Mouse (Mus musculus) stomach, embryonic 15.5 days (tissue): Measurements from ENCODE around the gene Rundc1. TPM values are rescaled to one million over a fixed set of nuclear protein-coding genes. Genes with fewer than 3 reads are reported as not detected.
"Not testable (repeated sequence)": the region's sequence is repeated elsewhere in the genome, so short reads cannot be mapped to it uniquely, and the experiment has no call there.

ENCODE experiments used
- ATAC-seq: fragments of 200-750 bp; cut with Nextera tagmentation; 2 replicates; pipeline ENCODE4 v1.8.0; 2017; ENCODE audit warnings: low read depth, moderate number of reproducible peaks, moderate TSS enrichment; ENCODE audit not compliant: insufficient read depth, low FRiP score
- H3K27ac ChIP-seq: fragments of 300-500 bp; sonication (generic); 2 replicates; pipeline ENCODE4 v1.5.1; 2015; ENCODE audit warnings: mild to moderate bottlenecking, inconsistent platforms
- H3K27me3 ChIP-seq: fragments of 300-500 bp; sonication (generic); replicated peaks from 2 replicates; pipeline ENCODE4 v1.6.1; 2015; ENCODE audit warnings: inconsistent platforms
- H3K36me3 ChIP-seq: fragments of 300-500 bp; sonication (generic); 2 replicates; pipeline ENCODE4 v1.6.1; 2015; ENCODE audit warnings: inconsistent platforms
- H3K4me1 ChIP-seq: fragments of 300-500 bp; sonication (generic); 2 replicates; pipeline ENCODE4 v1.6.1; 2015; ENCODE audit warnings: inconsistent platforms
- H3K4me2 ChIP-seq: fragments of 300-500 bp; sonication (generic); 2 replicates; pipeline ENCODE4 v1.6.1; 2015; ENCODE audit warnings: mild to moderate bottlenecking, inconsistent platforms
- H3K4me3 ChIP-seq: fragments of 300-500 bp; sonication (generic); replicated peaks from 2 replicates; pipeline ENCODE4 v1.5.1; 2015; ENCODE audit warnings: inconsistent platforms
- H3K9ac ChIP-seq: fragments of 300-500 bp; sonication (generic); 2 replicates; pipeline ENCODE4 v1.6.1; 2015; ENCODE audit warnings: inconsistent platforms
- H3K9me3 ChIP-seq: fragments of 300-500 bp; sonication (generic); 2 replicates; pipeline ENCODE4 v1.6.1; 2016; ENCODE audit warnings: inconsistent platforms
- WGBS: fragments of 180-500 bp; shearing (Covaris S2); methylation state at CpG from one replicate; pipeline ENCODE4 v1.1.7; 2015; 5-methylcytosine and 5-hydroxymethylcytosine counted together
- polyA plus RNA-seq: library from polyadenylated mRNA; unstranded; fragments of >200 nt; fragmentation: Nextera tagmentation; extraction: Ambion mirVana; gene quantifications from 2 replicates; pipeline ENCODE4 v1.2.1, GENCODE M21; 2015

Gene Rundc1
- polyA plus RNA-seq, 1 experiment from 2014 or later, result 20.8 TPM

DNA sequence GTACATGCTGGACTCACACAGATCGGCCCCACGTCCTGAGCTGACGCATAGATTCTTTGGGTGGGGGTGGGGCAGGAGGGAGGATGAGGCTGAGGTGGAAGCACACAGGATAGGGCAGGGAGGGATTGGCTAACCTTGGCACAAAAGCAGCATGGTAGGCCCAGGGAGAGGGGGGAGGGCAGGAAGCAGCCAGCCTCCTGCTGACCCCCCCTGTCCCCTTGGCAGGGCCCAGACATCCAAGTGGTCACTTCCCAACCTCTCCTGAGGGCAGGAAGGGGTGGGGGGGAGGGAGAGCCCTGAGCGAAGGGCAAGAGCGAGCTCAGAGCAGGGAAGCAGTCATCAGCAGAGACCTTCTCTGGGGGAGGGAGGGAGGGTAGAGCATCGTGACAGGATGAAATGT lies 34.8 kb downstream of the Rundc1 start:
- no peak overlapping the region for H3K9ac ChIP-seq
- no peak overlapping the region for H3K4me2 ChIP-seq
- H3K27ac ChIP-seq, result no peak overlapping the region
- H3K36me3 ChIP-seq, result peaks cover 9% of the 10 kb centered on the region
- H3K4me3 ChIP-seq, result no peak overlapping the region
- ATAC-seq, result peak; percentile 14; the same call in 1 of the 2 replicates
- H3K27me3 ChIP-seq, result no peaks in the 10 kb centered on the region
- peaks cover 36% of the 10 kb centered on the region for H3K4me1 ChIP-seq
- no peaks in the 10 kb centered on the region for H3K9me3 ChIP-seq
- 57% methylated on average over 6 of the region's 6 CpGs for WGBS

DNA sequence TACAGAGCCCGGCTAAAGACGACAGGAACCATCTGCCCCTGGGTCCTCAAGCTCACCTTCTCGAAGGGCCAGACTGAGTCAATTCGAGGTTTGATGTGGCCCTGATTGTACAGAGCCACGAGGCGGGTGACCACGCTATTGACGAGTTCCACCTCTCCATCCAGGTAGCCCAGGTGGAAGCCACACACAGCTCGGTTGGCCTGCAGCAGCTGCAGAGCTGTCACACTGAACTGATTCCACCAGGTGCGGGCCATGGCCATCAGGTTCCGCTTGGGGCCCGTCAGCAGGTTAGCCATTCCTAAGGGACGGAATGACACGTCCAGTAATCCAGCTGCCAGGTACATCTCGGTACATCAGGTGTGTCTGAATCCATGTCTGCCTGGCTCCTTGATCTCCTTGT lies 35.4 kb downstream of the Rundc1 start:
- Histone ChIP-seq H3K4me3 (no peak overlapping the region), H3K4me1 (peaks cover 36% of the 10 kb centered on the region), H3K9ac (no peak overlapping the region), H3K27me3 (no peaks in the 10 kb centered on the region), H3K9me3 (no peaks in the 10 kb centered on the region), H3K36me3 (peaks cover 9% of the 10 kb centered on the region), H3K4me2 (no peak overlapping the region), H3K27ac (no peak overlapping the region)
- WGBS, result 83% methylated on average over 15 of the region's 15 CpGs
- ATAC-seq, result no peak

DNA sequence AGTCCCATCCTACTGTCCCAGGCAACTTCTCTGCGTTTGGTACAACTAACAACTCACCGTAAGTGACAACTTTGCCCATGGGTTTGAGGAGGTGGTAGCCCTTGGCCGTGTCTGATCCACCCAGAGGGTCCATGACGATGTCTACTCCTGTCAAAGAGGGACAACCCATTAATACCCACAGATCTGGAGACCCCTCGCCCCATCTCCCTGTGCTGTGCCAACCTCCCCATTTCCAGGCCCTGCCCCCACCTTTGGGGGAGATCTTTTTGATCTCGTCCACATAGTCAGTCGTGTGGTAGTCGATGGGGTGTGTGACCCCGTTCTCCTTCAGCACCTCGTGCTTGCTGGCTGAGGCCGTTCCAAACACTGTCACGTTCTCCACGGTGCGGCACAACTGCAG lies 37.3 kb downstream of the Rundc1 start:
- WGBS, result 83% methylated on average over 14 of the region's 14 CpGs
- Histone ChIP-seq H3K9ac (no peak overlapping the region), H3K4me3 (no peak overlapping the region), H3K4me2 (no peak overlapping the region), H3K27me3 (no peaks in the 10 kb centered on the region), H3K36me3 (peaks cover 9% of the 10 kb centered on the region), H3K9me3 (no peaks in the 10 kb centered on the region), H3K4me1 (peaks cover 43% of the 10 kb centered on the region), H3K27ac (no peak overlapping the region)
- ATAC-seq, result no peak

DNA sequence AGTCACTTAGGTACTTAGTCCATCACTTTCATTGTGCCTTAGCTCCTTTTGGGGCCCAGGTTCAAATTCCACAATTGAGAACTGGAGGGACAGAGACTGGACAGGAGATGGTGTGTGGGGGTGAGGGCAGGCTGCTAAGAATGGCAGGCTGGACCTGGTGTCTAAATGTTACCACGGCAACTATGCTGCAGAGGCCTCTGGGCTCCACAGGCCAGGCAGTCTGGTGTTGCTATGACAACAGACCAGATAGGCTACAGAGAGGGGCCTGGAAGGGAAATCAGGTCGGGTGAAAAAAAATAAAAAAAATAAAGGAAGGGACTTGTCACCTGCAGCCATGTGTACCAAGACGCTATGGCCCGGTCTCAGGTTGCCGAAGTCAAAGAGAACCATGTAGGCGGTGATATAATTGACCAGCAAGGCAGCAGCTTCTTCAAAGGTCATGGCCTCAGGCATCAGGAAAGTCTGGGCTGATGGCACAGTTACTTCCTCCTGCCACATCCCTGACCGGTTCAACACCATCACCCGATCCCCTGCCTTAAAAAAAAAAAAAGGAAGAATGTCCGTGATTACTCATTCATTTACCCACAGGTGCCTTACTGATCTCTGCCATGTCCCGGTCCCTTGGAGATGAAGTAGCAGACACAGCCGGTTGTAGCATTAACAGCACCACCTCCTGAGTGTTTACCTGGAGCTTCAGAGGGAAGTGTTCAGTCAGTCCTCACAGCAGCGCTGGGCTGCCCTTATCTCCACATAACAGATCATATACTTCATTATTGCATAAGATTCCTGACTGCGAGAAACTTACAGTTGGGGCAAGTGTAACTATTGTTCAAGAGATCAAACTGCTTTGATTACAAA lies 37.9 kb downstream of the Rundc1 start:
- Histone ChIP-seq H3K9me3 (no peaks in the 10 kb centered on the region), H3K4me2 (peak overlapping the region; percentile 95; the same call in 1 of the 2 replicates), H3K27me3 (no peaks in the 10 kb centered on the region), H3K4me3 (no peak overlapping the region), H3K27ac (no peak overlapping the region), H3K36me3 (peaks cover 9% of the 10 kb centered on the region), H3K4me1 (peaks cover 43% of the 10 kb centered on the region), H3K9ac (no peak overlapping the region)
- 28% methylated on average over 13 of the region's 13 CpGs for WGBS
- no peak for ATAC-seq

DNA sequence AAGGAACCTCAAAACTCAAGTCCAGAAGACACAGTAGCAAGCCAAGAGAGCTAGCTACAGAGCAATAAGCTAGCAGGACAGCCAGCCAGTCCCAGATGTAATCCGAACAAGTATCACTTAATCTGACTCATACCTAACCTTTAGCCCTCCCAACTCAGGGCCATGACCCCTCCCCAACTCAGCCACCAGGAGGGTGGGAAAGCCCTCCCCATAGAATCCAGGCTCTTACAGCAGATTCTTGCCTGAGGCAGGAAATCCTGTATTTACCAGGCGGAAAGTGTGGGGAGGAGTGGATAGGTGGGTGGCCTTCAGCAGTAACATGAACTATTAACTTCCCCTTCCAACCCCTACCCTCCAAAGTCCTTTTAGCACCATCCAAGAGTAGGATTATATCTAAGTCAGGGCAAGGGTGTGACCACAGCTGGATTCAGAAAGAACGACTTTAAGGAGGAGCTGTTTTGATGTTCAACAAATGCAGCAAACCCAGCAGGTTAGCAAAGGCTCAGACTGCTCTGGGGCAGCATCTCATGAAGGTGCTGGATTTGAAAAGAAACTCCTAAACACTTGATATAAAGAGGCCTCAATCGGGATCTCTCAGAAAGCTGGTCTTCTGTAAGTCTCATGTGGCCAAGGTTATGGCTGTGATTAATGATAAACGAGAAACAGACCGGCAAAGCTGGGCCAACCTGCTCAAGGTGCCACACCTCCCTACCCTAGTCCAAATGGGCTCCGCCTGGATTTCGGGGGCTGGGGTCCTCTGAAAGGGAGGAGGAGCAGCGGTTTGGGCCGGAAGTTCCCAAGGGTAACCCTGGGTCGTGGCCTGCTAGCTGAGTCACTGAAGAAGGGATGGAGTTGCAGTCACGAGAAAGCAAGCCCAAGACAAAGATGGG lies 39.6 kb downstream of the Rundc1 start, which contains the start of gene Rnd2:
TSS of gene Rnd2 (plus strand) at position 789 of the 890 bp plus-strand sequence.
- ATAC-seq, result peak; percentile 20
- 12% methylated on average over 12 of the region's 12 CpGs for WGBS
- H3K9ac ChIP-seq, result peak within 1 kb of the TSS; percentile 68
- H3K27ac ChIP-seq, result peak within 1 kb of the TSS; percentile 94
- H3K4me1 ChIP-seq, result peaks cover 39% of the 10 kb centered on the region
- peak within 1 kb of the TSS; percentile 89 for H3K4me3 ChIP-seq
- no peaks in the 10 kb centered on the region for H3K9me3 ChIP-seq
- H3K27me3 ChIP-seq, result no peaks in the 10 kb centered on the region
- H3K36me3 ChIP-seq, result peaks cover 9% of the 10 kb centered on the region
- peak within 1 kb of the TSS; percentile 95 for H3K4me2 ChIP-seq

DNA sequence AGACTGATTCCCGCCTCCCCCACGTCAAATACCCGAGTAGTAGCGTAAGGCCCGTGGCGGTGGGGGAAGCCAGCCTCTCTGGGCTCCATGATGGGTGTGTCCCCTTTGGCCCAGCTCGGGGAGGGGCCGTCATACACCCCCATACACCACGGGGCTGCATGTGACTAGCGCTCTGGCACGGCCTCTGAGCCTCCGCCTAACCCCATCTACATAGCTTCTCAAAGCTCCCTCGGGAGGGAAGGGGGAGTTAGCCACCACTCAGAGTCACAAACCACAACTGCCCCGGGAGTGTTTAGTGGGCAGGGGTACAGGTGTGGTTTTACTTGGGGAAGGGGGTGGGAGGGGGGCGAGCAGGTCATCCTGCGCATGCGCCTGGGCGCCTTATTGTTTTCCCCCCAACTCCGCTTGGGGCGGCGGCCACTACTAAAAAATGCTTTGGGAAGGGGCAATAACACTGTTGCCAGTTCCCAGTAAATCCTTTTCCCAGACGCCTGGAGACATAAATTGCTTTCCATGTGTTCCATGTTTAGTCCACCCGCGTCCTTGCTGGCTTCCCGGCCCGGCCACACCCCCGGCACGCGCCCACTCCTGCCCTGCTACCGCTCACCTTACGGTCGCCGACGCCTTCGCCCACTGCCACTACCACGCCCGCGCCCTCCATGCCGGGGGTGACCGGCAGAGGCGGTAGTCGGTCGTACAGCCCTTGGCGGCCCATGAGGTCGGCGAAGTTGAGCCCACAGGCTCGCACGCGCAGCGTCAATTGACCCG lies 40.4 kb downstream of the Rundc1 start:
- H3K9ac ChIP-seq, result peak overlapping the region; percentile 68
- H3K27me3 ChIP-seq, result no peaks in the 10 kb centered on the region
- peak; percentile 40 for ATAC-seq
- no peaks in the 10 kb centered on the region for H3K9me3 ChIP-seq
- peak overlapping the region; percentile 95 for H3K4me2 ChIP-seq
- peak overlapping the region; percentile 94 for H3K27ac ChIP-seq
- peaks cover 5% of the 10 kb centered on the region for H3K36me3 ChIP-seq
- H3K4me3 ChIP-seq, result peak overlapping the region; percentile 89
- under 1% methylated on average over 51 of the region's 51 CpGs for WGBS
- peaks cover 38% of the 10 kb centered on the region for H3K4me1 ChIP-seq

DNA sequence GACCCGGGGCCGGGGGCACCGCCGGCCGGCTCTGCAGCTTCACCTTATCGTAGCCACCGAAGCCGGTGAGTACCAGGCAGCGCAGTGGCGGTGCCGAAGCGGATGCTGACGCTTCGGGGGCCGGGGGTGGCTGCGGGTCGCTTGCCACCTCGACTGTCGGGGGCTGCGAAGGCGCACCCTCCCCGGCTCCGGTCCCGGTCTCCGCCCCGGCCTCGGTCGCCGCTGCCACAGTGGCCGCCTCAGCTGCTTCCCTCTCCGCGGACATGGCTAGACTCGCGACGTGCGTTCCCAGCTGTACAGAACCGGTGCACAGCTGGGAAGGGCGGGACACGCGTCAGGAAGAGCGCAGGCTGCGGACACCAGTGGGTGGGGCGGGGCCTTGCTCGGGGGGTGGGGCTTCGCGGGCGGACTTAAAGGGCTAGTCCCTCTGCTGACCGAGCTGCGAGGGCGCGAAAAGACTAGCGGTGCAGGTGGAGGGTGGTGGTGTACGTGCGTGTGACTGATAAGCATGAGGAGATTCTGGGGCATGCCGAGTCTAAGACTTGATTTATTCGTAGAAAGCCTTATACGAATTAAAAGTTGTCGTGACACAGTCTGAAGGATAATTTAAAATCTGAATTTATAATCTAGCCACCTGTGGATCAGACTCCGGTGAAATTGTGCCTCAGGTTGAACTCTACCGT lies 41.1 kb downstream of the Rundc1 start, which contains the start of gene Vat1:
TSS of gene Vat1 (minus strand) at position 362 of the 683 bp plus-strand sequence.
- no peaks in the 10 kb centered on the region for H3K9me3 ChIP-seq
- WGBS, result 2% methylated on average over 60 of the region's 60 CpGs
- peaks cover 38% of the 10 kb centered on the region for H3K4me1 ChIP-seq
- peak; percentile 59 for ATAC-seq
- H3K27ac ChIP-seq, result peak within 1 kb of the TSS; percentile 94
- peaks cover 4% of the 10 kb centered on the region; the same call in 1 of the 2 replicates for H3K36me3 ChIP-seq
- H3K27me3 ChIP-seq, result no peaks in the 10 kb centered on the region
- peak within 1 kb of the TSS; percentile 68 for H3K9ac ChIP-seq
- peak within 1 kb of the TSS; percentile 89 for H3K4me3 ChIP-seq
- peak within 1 kb of the TSS; percentile 95 for H3K4me2 ChIP-seq

DNA sequence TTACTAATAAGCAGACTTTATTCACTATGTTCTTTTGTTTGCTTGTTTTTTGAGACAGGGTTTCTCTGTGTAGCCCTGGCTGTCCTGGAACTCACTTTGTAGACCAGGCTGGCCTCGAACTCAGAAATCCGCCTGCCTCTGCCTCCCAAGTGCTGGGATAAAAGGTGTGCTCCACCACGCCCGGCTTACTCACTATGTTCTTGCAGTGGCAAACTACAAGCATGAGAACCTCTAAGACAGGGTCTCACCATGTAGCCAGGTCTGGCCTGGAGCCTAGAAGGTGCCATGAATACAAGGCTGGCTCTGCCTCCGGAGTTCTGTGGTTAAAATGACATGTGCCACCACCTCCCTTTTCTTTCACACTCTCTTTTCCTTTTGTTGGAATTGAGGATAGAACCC lies 41.7 kb downstream of the Rundc1 start:
- not testable (repeated sequence) for H3K27ac ChIP-seq, H3K9ac ChIP-seq, H3K9me3 ChIP-seq, ATAC-seq, H3K27me3 ChIP-seq, H3K36me3 ChIP-seq
- WGBS, result 62% methylated on average over 5 of the region's 5 CpGs
- H3K4me1 ChIP-seq, result peaks cover 38% of the 10 kb centered on the region
- peak overlapping the region; percentile 89 for H3K4me3 ChIP-seq
- H3K4me2 ChIP-seq, result peak overlapping the region; percentile 95

DNA sequence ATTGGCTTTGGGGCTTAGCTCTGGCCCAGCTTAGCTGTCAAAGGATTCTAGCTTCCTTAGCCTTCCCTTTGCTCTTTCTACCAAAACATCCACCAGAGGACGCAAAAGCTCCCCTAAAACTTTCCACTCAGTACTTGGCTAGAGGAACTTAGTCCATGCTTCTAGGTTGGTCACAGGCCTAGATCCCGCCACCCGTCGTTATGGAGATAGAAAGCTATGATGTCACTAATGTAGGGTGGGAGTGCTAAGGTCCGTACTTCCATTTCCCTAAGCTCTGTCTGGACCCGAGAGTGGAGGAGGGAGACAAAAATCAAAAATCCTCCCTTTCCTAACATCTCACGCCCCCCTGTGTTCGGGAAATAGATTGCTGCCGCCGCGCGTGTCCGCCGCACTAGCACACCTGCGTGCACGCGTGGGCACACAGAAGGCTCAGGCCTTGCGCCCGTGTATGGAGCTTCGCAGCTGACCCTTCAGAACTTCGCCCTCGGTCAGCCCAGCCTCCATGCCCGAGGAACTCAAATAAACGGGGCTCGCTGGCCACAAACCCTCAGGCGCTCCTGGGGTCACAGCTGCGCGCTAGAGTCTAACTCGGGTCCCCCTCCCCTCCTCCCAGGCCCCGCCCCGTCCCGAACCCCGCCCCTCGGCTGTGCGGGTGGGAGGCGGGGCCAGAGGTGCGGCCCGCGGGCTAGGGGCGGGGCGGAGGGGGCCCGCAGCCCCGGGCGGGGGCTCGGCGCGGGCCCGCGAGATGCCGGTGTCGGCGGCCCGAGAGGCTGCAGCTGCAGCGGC lies 42.8 kb downstream of the Rundc1 start:
- H3K36me3 ChIP-seq, result no peaks in the 10 kb centered on the region
- H3K27me3 ChIP-seq, result no peaks in the 10 kb centered on the region
- peak; percentile 65 for ATAC-seq
- H3K9ac ChIP-seq, result peak overlapping the region; percentile 58; the same call in 1 of the 2 replicates
- peak overlapping the region; percentile 98 for H3K4me2 ChIP-seq
- peak overlapping the region; percentile 65; the same call in 1 of the 2 replicates for H3K27ac ChIP-seq
- H3K4me3 ChIP-seq, result peak overlapping the region; percentile 86
- H3K4me1 ChIP-seq, result peaks cover 33% of the 10 kb centered on the region
- under 1% methylated on average over 51 of the region's 54 CpGs for WGBS
- H3K9me3 ChIP-seq, result no peaks in the 10 kb centered on the region

DNA sequence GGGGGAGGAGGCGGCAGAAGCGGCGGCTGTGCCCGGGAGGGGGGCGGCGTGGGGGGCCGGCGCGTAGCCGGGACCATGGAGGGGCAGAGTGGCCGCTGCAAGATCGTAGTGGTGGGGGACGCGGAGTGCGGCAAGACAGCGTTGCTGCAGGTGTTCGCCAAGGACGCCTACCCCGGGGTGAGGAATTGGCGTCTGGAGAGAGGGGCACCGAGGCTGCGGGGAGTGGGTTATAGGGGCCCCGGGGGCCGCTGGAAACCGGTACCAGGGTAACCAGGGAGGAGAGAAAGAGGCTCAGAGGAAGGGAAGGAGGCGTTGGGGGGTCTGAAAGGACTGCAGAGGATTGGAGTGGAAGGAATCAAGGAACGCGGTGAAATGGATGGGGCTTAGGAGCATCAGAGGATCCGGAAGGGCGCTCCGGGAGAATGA lies 43.4 kb downstream of the Rundc1 start:
- Histone ChIP-seq H3K4me2 (peak overlapping the region; percentile 98), H3K9me3 (no peaks in the 10 kb centered on the region), H3K27ac (peak overlapping the region; percentile 65; the same call in 1 of the 2 replicates), H3K36me3 (no peaks in the 10 kb centered on the region), H3K9ac (peak overlapping the region; percentile 58), H3K4me1 (peaks cover 28% of the 10 kb centered on the region), H3K4me3 (peak overlapping the region; percentile 86), H3K27me3 (no peaks in the 10 kb centered on the region)
- WGBS, result 1% methylated on average over 29 of the region's 31 CpGs
- ATAC-seq, result peak; percentile 5; the same call in 1 of the 2 replicates
